20 mouse cellular contexts compared by ENCODE assay signal in the genomic region with DNA sequence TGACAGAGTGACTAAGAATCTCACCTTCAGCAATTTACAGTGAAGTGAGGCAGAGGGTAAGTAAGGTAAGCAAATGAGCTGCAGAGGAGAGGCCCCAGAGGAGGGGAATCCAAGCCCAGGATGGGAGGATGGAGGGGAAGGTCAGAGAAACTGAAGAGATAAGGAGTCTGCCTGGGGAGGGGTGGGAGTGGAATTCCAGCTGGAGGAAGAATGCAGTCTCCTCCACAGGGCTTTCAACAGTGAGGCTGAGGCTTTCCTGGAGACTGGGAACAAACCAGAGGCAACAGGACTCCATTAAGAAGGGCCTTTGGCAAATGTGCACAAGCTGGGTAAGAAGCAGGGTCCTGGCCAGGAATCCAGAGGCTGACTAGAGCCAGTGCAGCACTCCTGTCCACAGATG. TPM values are rescaled to one million over a fixed set of nuclear protein-coding genes. Genes with fewer than 3 reads are reported as not detected.
A peak's percentile ranks its signal among the peaks of the same experiment; 100 is the strongest.
DNase-seq lines count a peak whose midpoint lies in the region; ATAC-seq and TF ChIP-seq lines count a peak whose summit lies in the region.
"Had no signal": no experiment of that assay in that cellular context is flagged by ENCODE, and none has a peak within 500 bp of the region (broad histone marks: within the 10 kb centered on the region; RNA-seq: fewer than 3 reads in every experiment).

No protein-coding gene starts in this region.

- H3K9me3 ChIP-seq in kidney, postnatal 0 days (replicated peaks; ENCODE audit: low read length): no peaks in the 10 kb centered on the region
- H3K9me3 ChIP-seq in lung, postnatal 0 days (ENCODE audit: low read length): no peaks in the 10 kb centered on the region
- H3K9me3 ChIP-seq in heart, embryonic 14.5 days (ENCODE audit: control insufficient read depth, low read length): no peaks in the 10 kb centered on the region
- H3K9me3 ChIP-seq in limb, embryonic 15.5 days: no peaks in the 10 kb centered on the region
- H3K9me3 ChIP-seq: midbrain, embryonic 10.5 days; stomach, embryonic 15.5 days had no signal

- DNase-seq in kidney, postnatal 0 days (ENCODE audit: low spot score): no peak
- no peak for DNase-seq in kidney, adult 11 months
- no peak for DNase-seq in lung, postnatal 0 days (ENCODE audit: low spot score)
- no peak for DNase-seq in lung, postnatal 36 days
- no peak for DNase-seq in adrenal gland, adult 18-20 months (ENCODE audit: low spot score in 2 of 2)
- no peak for DNase-seq in spleen, postnatal 10 days (ENCODE audit: low spot score in 2 of 2)
- DNase-seq: cerebellum, adult 9-10 months had no signal

- no peak overlapping the region for H3K4me3 ChIP-seq in kidney, postnatal 0 days (replicated peaks; ENCODE audit: low read depth, low read length)
- no peak overlapping the region for H3K4me3 ChIP-seq in lung, postnatal 0 days (ENCODE audit: low read depth, low read length)
- no peak overlapping the region for H3K4me3 ChIP-seq in heart, embryonic 14.5 days (ENCODE audit: control insufficient read depth in 1 of 2, insufficient read depth in 1 of 2, low read depth in 1 of 2, low read length in 2 of 2)
- H3K4me3 ChIP-seq in limb, embryonic 15.5 days: no peak overlapping the region
- H3K4me3 ChIP-seq: erythroblast, embryonic 14.5 days; heart, adult 2 months; left cerebral cortex, adult 2 months; midbrain, embryonic 10.5 days; myocyte; stomach, embryonic 15.5 days had no signal

- no peak overlapping the region for H3K9ac ChIP-seq in kidney, postnatal 0 days (ENCODE audit: low read depth, low read length)
- H3K9ac ChIP-seq in lung, postnatal 0 days (replicated peaks; ENCODE audit: low read depth): no peak overlapping the region
- no peak overlapping the region for H3K9ac ChIP-seq in heart, embryonic 14.5 days (ENCODE audit: low read length)
- H3K9ac ChIP-seq in limb, embryonic 15.5 days: no peak overlapping the region
- H3K9ac ChIP-seq: liver, embryonic 14.5 days; stomach, embryonic 15.5 days had no signal

- H3K4me1 ChIP-seq in kidney, postnatal 0 days (replicated peaks; ENCODE audit: insufficient read depth, low read length): peaks cover 17% of the 10 kb centered on the region
- H3K4me1 ChIP-seq in lung, postnatal 0 days (ENCODE audit: insufficient read depth, low read depth, low read length): peaks cover 15% of the 10 kb centered on the region; the same call in 1 of the 2 replicates
- H3K4me1 ChIP-seq in heart, embryonic 14.5 days (ENCODE audit: control insufficient read depth in 2 of 2, insufficient read depth in 2 of 2, low read length in 2 of 2): peaks cover 33 to 77% of the 10 kb centered on the region in 2 experiments
- H3K4me1 ChIP-seq in limb, embryonic 15.5 days: peaks cover 46% of the 10 kb centered on the region

- H3K27ac ChIP-seq in kidney, postnatal 0 days: 0 out of 2 replicates have a peak overlapping the region, but pooled peaks have one; percentile 31
- H3K27ac ChIP-seq in lung, postnatal 0 days (ENCODE audit: low read length): no peak overlapping the region
- H3K27ac ChIP-seq in heart, embryonic 14.5 days (replicated peaks in 1 of 2; ENCODE audit: control insufficient read depth in 1 of 2, insufficient read depth in 1 of 2, low read depth in 2 of 2, low read length in 2 of 2): peak overlapping the region; percentile 83 to 90
- peak overlapping the region; percentile 65; the same call in 1 of the 2 replicates for H3K27ac ChIP-seq in limb, embryonic 15.5 days
- H3K27ac ChIP-seq: heart, adult 2 months; left cerebral cortex, adult 2 months; liver, embryonic 14.5 days; midbrain, embryonic 10.5 days; stomach, embryonic 15.5 days had no signal

- H3K27me3 ChIP-seq in kidney, postnatal 0 days (ENCODE audit: insufficient read depth, low read length): no peaks in the 10 kb centered on the region
- no peaks in the 10 kb centered on the region for H3K27me3 ChIP-seq in lung, postnatal 0 days (replicated peaks; ENCODE audit: insufficient read depth, low read length)
- H3K27me3 ChIP-seq in heart, embryonic 14.5 days (ENCODE audit: control insufficient read depth, insufficient read depth, low read length): no peaks in the 10 kb centered on the region
- no peaks in the 10 kb centered on the region for H3K27me3 ChIP-seq in limb, embryonic 15.5 days
- H3K27me3 ChIP-seq: stomach, embryonic 15.5 days had no signal

- no peak for TF ChIP-seq CTCF in kidney, postnatal 0 days (IDR thresholded peaks at IDR 0.05; ENCODE audit: low read depth)
- TF ChIP-seq CTCF in lung, postnatal 0 days (IDR thresholded peaks at IDR 0.05): no peak

- no peak overlapping the region for H3K4me2 ChIP-seq in kidney, postnatal 0 days (ENCODE audit: low read length)
- H3K4me2 ChIP-seq in lung, postnatal 0 days (replicated peaks; ENCODE audit: low read depth, low read length): no peak overlapping the region
- H3K4me2 ChIP-seq in heart, embryonic 14.5 days (ENCODE audit: low read length): peak overlapping the region; percentile 34
- no peak overlapping the region for H3K4me2 ChIP-seq in limb, embryonic 15.5 days
- H3K4me2 ChIP-seq: stomach, embryonic 15.5 days had no signal

- ATAC-seq in kidney, postnatal 0 days (replicated peaks; ENCODE audit: low FRiP score, low read depth): no peak
- ATAC-seq in lung, postnatal 0 days: 0 out of 2 replicates have a peak, but pooled peaks have one; percentile 23
- peak; percentile 77 for ATAC-seq in heart, embryonic 14.5 days (ENCODE audit: insufficient number of reproducible peaks, insufficient read depth, low FRiP score, low read depth)
- ATAC-seq in limb, embryonic 15.5 days (ENCODE audit: insufficient number of reproducible peaks, low FRiP score, low TSS enrichment, low read depth): no peak

- no peak for TF ChIP-seq EP300 in lung, postnatal 0 days (IDR thresholded peaks at IDR 0.05)

- H3K36me3 ChIP-seq in kidney, postnatal 0 days (ENCODE audit: insufficient read depth, low read length): no peaks in the 10 kb centered on the region
- no peaks in the 10 kb centered on the region for H3K36me3 ChIP-seq in lung, postnatal 0 days (ENCODE audit: insufficient read depth, low read length)
- H3K36me3 ChIP-seq in heart, embryonic 14.5 days (ENCODE audit: control insufficient read depth, insufficient read depth, low read length): peaks cover 16% of the 10 kb centered on the region
- peaks cover 3% of the 10 kb centered on the region for H3K36me3 ChIP-seq in limb, embryonic 15.5 days

RNA-seq across cellular contexts. Expression of a gene that starts 8.8 kb away (rescaled TPM):
- not detected in 2 replicates for polyA plus RNA-seq in kidney, postnatal 0 days (2015; fragmentation: Nextera tagmentation; extraction: Ambion mirVana)
- not detected in 2 replicates for polyA plus RNA-seq in lung, postnatal 0 days (2015; fragmentation: Nextera tagmentation; extraction: Ambion mirVana)
- not detected in 2 replicates for polyA plus RNA-seq in heart, embryonic 14.5 days (2014; fragmentation: Nextera tagmentation; extraction: Ambion mirVana)
- not detected in 2 replicates for polyA plus RNA-seq in limb, embryonic 15.5 days (2015; fragmentation: Nextera tagmentation; extraction: Ambion mirVana)
- 1 to 10 TPM; 3.3 to 3.4 TPM for total RNA-seq in adrenal gland, adult 18-20 months (2021)
- polyA plus RNA-seq: brain, embryonic 14.5 days; frontal cortex, adult 2 months; heart, adult 2 months; kidney, embryonic 14.5 days; liver, embryonic 14.5 days; midbrain, embryonic 10.5 days; myocyte; stomach, embryonic 15.5 days; urinary bladder, adult 2 months had no signal

RNA-seq across cellular contexts. Expression of a gene that starts 21.1 kb away (rescaled TPM):
- polyA plus RNA-seq in kidney, postnatal 0 days (2015; fragmentation: Nextera tagmentation; extraction: Ambion mirVana): 22.0 and 24.2 TPM in 2 replicates
- 24.2 and 27.5 TPM in 2 replicates for polyA plus RNA-seq in lung, postnatal 0 days (2015; fragmentation: Nextera tagmentation; extraction: Ambion mirVana)
- polyA plus RNA-seq in heart, embryonic 14.5 days (2014; fragmentation: Nextera tagmentation; extraction: Ambion mirVana): 24.9 and 25.9 TPM in 2 replicates
- 25.0 and 28.0 TPM in 2 replicates for polyA plus RNA-seq in limb, embryonic 15.5 days (2015; fragmentation: Nextera tagmentation; extraction: Ambion mirVana)
- 10 to 100 TPM; 38.1 to 54.2 TPM for total RNA-seq in adrenal gland, adult 18-20 months (2021)

Comparison
In these comparisons a context has a peak if more than half of its experiments do, and no peak if none do; other contexts are left out.
1. ATAC-seq: peak in lung, postnatal 0 days (single experiment) and heart, embryonic 14.5 days (single experiment); none in kidney, postnatal 0 days (single experiment) and limb, embryonic 15.5 days (single experiment).